Mouse (Mus musculus) liver, adult 2 months (tissue): ENCODE results near the gene Zfp219. TPM values are rescaled to one million over a fixed set of nuclear protein-coding genes. Genes with fewer than 3 reads are reported as not detected.
A peak's percentile ranks its signal among the peaks of the same experiment; 100 is the strongest.

Source experiments
- DNase-seq: peaks from one replicate; pipeline ENCODE4 v3.0.0-alpha.2; 2011; ENCODE audit warnings: low read depth, low spot score; ENCODE audit errors: extremely low read depth
- H3K27ac ChIP-seq: fragments of 200-500 bp; replicated peaks from 2 replicates; pipeline ENCODE4 v1.5.1; 2012; ENCODE audit warnings: low read depth, mild to moderate bottlenecking, control low read depth, inconsistent platforms, low read length; ENCODE audit not compliant: insufficient read depth
- H3K27me3 ChIP-seq: fragments of 200-500 bp; 2 replicates; pipeline ENCODE4 v1.6.1; 2012; ENCODE audit warnings: mild to moderate bottlenecking, moderate library complexity, low read length, inconsistent platforms; ENCODE audit not compliant: control insufficient read depth, insufficient read depth
- H3K36me3 ChIP-seq: fragments of 200-500 bp; 2 replicates; pipeline ENCODE4 v1.6.1; 2012; ENCODE audit warnings: low read length, inconsistent platforms; ENCODE audit not compliant: control insufficient read depth, insufficient read depth
- H3K4me1 ChIP-seq: fragments of 200-500 bp; 2 replicates; pipeline ENCODE4 v1.6.1; 2011; ENCODE audit warnings: low read length; ENCODE audit not compliant: control insufficient read depth, insufficient read depth
- H3K4me3 ChIP-seq: fragments of 200-500 bp; 2 replicates; pipeline ENCODE4 v1.5.1; 2011; ENCODE audit warnings: low read depth, mild to moderate bottlenecking, control low read depth, low read length, moderate library complexity; ENCODE audit not compliant: insufficient read depth
- H3K79me2 ChIP-seq: fragments of 200-500 bp; 2 replicates; pipeline ENCODE4 v1.6.1; 2012; ENCODE audit warnings: inconsistent platforms, mild to moderate bottlenecking, low read length, moderate library complexity; ENCODE audit not compliant: control insufficient read depth, insufficient read depth
- H3K9ac ChIP-seq: fragments of 200-500 bp; 2 replicates; pipeline ENCODE4 v1.6.1; 2012; ENCODE audit warnings: low read depth, mild to moderate bottlenecking, control low read depth, inconsistent platforms, low read length
- CTCF ChIP-seq: fragments of 200-500 bp; IDR thresholded peaks from 2 replicates; pipeline ENCODE4 v1.5.1; 2011; ENCODE audit warnings: low read depth, low read length, control low read depth
- POLR2A ChIP-seq: fragments of 200-500 bp; IDR thresholded peaks from 2 replicates; pipeline ENCODE4 v1.6.1; 2011; ENCODE audit warnings: low read length, control low read depth; ENCODE audit not compliant: insufficient read depth; ENCODE audit errors: extremely low read depth
- WGBS: fragments of 180-500 bp; shearing (Covaris S2); methylation state at CpG from one replicate; pipeline ENCODE4 v1.1.7; 2018; 5-methylcytosine and 5-hydroxymethylcytosine counted together
- polyA plus RNA-seq: library from polyadenylated mRNA; depleted of rRNA; stranded (reverse); fragments of >200 nt; gene quantifications from 2 replicates; pipeline ENCODE4 v1.2.3, GENCODE M21; 2012
- total RNA-seq: library from RNA; depleted of rRNA; stranded (reverse); fragments of >200 nt; gene quantifications from 2 replicates; pipeline ENCODE4 v1.2.3, GENCODE M21; 2014

Gene Zfp219
- total and polyA plus RNA-seq, 2 experiments: 8.9 to 31.4 TPM

GRCm38 (mm10) chr14:52026342-52026741, 5.8 kb upstream of the Zfp219 start:
- no peak for DNase-seq
- H3K27me3 ChIP-seq: no peaks in the 10 kb centered on the region
- no peak for TF ChIP-seq POLR2A
- no peak for TF ChIP-seq CTCF
- H3K4me3 ChIP-seq: no peak overlapping the region
- no peaks in the 10 kb centered on the region for H3K79me2 ChIP-seq
- H3K9ac ChIP-seq: no peak overlapping the region
- no peak overlapping the region for H3K27ac ChIP-seq
- H3K36me3 ChIP-seq: no peaks in the 10 kb centered on the region
- WGBS: 85% methylated on average over 4 of the region's 4 CpGs
- H3K4me1 ChIP-seq: peaks cover 6% of the 10 kb centered on the region; the same call in 1 of the 2 replicates

DNA sequence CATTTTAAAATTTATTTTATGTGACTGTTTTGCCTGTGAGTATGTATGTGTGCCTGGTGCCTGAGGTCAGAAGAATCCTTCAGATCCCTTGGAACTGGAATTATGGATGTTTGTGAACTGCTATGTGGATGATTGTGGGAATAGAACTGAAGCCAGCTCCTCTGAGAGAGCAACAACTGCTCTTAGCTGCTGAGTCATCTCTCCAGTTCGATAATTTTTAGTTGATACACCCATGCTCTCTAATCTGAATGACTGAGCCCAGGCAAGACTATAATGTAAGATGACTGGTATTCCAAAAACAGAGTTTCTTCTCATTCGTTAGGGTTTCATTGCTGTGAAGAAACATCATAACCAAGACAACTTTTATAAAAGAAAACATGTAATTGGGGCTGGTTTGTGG, 3.6 kb upstream of the Zfp219 start:
- no peak overlapping the region for H3K9ac ChIP-seq
- no peaks in the 10 kb centered on the region for H3K36me3 ChIP-seq
- TF ChIP-seq POLR2A: no peak
- TF ChIP-seq CTCF: no peak
- WGBS: 85% methylated on average over 2 of the region's 2 CpGs
- H3K27ac ChIP-seq: no peak overlapping the region
- no peaks in the 10 kb centered on the region for H3K27me3 ChIP-seq
- no peak overlapping the region for H3K4me3 ChIP-seq
- peaks cover 9% of the 10 kb centered on the region; the same call in 1 of the 2 replicates for H3K4me1 ChIP-seq
- peaks cover 2% of the 10 kb centered on the region; the same call in 1 of the 2 replicates for H3K79me2 ChIP-seq
- DNase-seq: no peak

DNA sequence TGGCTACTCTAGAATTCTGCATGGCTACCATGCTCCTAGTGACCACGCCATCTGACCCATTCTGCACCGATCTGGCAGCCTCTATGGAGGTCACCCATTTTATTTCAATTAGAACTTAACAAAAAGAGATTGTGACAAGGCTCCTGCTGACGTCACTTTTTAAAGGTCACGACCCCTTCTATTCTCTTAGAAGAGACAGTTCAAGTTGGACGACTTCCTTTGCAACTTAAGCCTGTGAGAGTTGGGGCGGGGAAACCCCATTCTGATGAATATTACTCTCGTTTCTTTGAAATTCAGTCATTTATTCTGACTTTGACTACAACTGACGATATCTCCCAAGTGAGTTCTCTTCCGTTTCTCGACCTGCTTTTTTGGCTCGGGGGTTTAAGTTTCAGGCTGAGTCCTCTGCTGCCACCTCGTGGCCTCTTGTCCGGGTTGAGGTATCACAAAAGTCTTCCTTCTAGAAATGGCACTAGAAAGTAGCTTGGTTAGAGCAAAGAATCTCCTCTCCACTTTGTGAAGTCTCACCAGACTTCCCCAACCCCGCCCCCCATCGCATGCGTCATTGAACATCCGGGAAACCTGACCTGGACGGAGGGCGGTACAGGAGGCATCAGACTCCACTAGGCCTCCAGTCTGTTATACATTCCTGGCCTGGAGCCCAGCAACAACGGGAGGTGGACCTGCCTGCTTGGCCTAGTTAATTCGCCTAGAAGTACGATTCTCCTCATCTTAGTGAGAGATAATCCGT, 2.4 kb upstream of the Zfp219 start:
- TF ChIP-seq POLR2A (no peak), CTCF (peak; percentile 71)
- Histone ChIP-seq H3K27ac (peak overlapping the region; percentile 17), H3K4me1 (peaks cover 19% of the 10 kb centered on the region), H3K27me3 (no peaks in the 10 kb centered on the region), H3K4me3 (peak overlapping the region; percentile 25), H3K9ac (peak overlapping the region; percentile 10), H3K79me2 (peaks cover 12% of the 10 kb centered on the region; the same call in 1 of the 2 replicates), H3K36me3 (no peaks in the 10 kb centered on the region)
- 3% methylated on average over 23 of the region's 23 CpGs for WGBS
- DNase-seq: peak; percentile 78

DNA sequence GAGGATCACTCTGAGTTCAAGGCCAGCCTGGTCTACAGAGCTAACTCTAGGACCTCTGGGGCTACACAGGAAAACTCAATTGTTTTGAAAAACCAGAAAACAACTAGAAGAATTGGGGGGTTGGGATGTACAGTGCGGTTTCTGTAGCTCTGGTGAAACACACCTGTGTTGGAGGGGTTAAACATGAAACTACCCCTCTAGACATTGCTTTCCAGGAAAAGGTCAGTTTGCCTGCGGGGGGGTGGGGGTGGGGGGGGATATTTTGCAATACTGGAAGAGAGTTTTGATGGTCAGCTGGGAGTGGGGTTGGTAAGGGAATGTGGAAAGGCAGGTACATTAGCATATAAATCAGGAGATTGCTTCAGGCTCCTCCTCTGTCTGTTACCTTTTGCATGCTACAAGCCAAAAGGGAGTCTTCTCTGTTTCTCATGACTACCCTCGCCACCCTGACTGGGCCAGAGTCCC, 1.7 kb upstream of the Zfp219 start:
- H3K79me2 ChIP-seq: peaks cover 12% of the 10 kb centered on the region; the same call in 1 of the 2 replicates
- no peaks in the 10 kb centered on the region for H3K27me3 ChIP-seq
- H3K4me1 ChIP-seq: peaks cover 19% of the 10 kb centered on the region
- no peaks in the 10 kb centered on the region for H3K36me3 ChIP-seq
- H3K9ac ChIP-seq: no peak overlapping the region
- TF ChIP-seq POLR2A (no peak), CTCF (no peak)
- DNase-seq: no peak
- 41% methylated on average over 3 of the region's 3 CpGs for WGBS
- no peak overlapping the region for H3K4me3 ChIP-seq
- peak overlapping the region; percentile 17 for H3K27ac ChIP-seq

DNA sequence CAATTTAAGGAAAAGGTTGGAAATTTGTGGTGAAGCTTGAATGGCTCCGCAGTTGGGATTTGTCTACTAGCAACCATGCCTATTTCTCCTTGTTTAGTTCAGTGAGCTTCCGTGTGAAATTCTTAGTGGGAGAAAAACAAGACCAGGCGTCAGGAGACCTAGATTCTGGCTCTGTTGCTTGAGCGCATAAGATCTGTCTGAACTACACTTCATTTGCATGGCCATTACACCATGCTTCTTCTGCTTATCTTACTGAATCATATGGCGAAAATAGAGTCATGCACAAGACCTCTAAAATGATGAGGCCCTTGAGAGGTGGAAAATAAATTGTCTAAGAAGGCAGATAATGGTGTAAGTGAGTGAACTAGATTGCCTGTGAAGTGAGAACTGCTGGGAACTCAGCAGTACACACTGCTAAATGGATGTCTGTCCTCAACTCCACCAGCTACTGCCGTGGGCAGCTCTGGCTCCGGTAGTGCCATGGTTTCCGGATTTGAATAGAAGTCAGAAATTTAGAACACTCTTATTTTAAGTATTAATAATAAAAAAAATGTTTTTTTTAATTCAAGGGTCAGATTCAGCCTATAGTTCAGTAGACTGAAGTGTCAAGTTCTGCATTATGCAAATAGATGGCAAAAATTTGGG, 1.2 kb upstream of the Zfp219 start:
- TF ChIP-seq CTCF (no peak), POLR2A (no peak)
- no peak overlapping the region for H3K27ac ChIP-seq
- no peaks in the 10 kb centered on the region for H3K27me3 ChIP-seq
- 97% methylated on average over 8 of the region's 8 CpGs for WGBS
- no peak overlapping the region for H3K4me3 ChIP-seq
- H3K4me1 ChIP-seq: peaks cover 22% of the 10 kb centered on the region
- no peak for DNase-seq
- H3K79me2 ChIP-seq: peaks cover 15% of the 10 kb centered on the region; the same call in 1 of the 2 replicates
- no peak overlapping the region for H3K9ac ChIP-seq
- no peaks in the 10 kb centered on the region for H3K36me3 ChIP-seq

DNA sequence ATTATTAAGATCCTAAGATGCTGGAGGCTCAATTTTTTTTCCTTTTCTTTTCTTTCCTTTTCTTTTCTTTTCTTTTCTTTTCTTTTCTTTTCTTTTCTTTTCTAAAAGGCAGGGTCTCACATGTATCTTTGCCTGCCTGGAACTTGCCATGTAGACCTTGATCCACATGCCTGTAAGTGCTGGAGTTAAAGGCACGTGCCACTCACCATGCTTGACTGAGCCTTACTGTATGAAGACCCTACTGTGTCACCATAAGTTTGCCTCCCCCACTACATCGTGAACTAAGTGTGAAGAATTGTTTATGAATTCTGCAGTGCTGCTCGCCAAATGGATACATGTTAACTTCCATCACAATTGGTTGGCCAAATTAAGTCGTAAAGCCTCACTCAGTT, 601 bp upstream of the Zfp219 start:
- no peaks in the 10 kb centered on the region for H3K36me3 ChIP-seq
- peaks cover 15% of the 10 kb centered on the region; the same call in 1 of the 2 replicates for H3K79me2 ChIP-seq
- no peak overlapping the region for H3K9ac ChIP-seq
- no peak overlapping the region for H3K4me3 ChIP-seq
- H3K4me1 ChIP-seq: peaks cover 26% of the 10 kb centered on the region
- no peak for TF ChIP-seq POLR2A
- no peak for TF ChIP-seq CTCF
- 87% methylated on average over 4 of the region's 4 CpGs for WGBS
- no peaks in the 10 kb centered on the region for H3K27me3 ChIP-seq
- H3K27ac ChIP-seq: 0 out of 2 replicates have a peak overlapping the region, but pooled peaks have one; percentile 18
- no peak for DNase-seq
